Comparison of ENCODE assay signal across 16 mouse cellular contexts in the genomic region with DNA sequence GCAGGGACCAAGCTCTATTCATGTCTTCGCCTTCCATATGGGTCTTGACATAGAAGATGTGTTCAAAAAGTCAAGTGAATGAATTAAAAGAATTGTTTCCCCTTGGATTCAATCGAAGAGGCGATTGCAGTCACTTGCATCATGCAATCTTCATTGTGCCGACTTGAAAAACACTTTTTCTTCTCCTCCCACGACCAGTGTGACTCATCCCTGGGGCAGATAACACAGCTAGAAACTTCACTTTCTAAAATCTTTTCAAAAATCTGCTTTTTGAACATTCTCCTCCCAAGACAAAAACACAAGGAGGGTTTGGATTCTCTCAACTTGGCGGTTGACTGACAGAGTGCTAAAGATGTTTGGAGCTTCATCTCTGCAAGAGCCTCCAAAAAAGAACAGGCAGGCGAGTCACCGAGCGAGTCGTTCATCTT.
DNase-seq lines count a peak whose midpoint lies in the region; TF ChIP-seq lines count a peak whose summit lies in the region.
"Had no signal": no experiment of that assay in that cellular context is flagged by ENCODE, and none has a peak within 500 bp of the region (broad histone marks: within the 10 kb centered on the region; RNA-seq: fewer than 3 reads in every experiment).

No protein-coding gene starts in this region.

- no peak for TF ChIP-seq POLR2A in olfactory bulb, adult 2 months (IDR thresholded peaks at IDR 0.05; ENCODE audit: insufficient read depth, low read depth, low read length)

- TF ChIP-seq CTCF in olfactory bulb, adult 2 months (IDR thresholded peaks at IDR 0.05; ENCODE audit: insufficient read depth, low read depth, low read length): no peak

- H3K4me1 ChIP-seq in olfactory bulb, adult 2 months (ENCODE audit: control insufficient read depth, insufficient read depth, low read length): peaks cover 17% of the 10 kb centered on the region
- H3K4me1 ChIP-seq: heart, embryonic 15.5 days; limb, embryonic 13.5 days had no signal

- no peak overlapping the region for H3K4me3 ChIP-seq in olfactory bulb, adult 2 months (ENCODE audit: insufficient read depth, low read depth, low read length)
- H3K4me3 ChIP-seq: heart, embryonic 15.5 days; hindbrain, embryonic 15.5 days; limb, embryonic 13.5 days had no signal

- WGBS in olfactory bulb, adult 2 months: 42% methylated on average over 10 of the region's 10 CpGs

- H3K27ac ChIP-seq in olfactory bulb, adult 2 months (ENCODE audit: insufficient read depth, low read depth, low read length): peak overlapping the region; percentile 71
- H3K27ac ChIP-seq: heart, embryonic 15.5 days; hindbrain, embryonic 15.5 days; limb, embryonic 13.5 days; stomach, postnatal 0 days had no signal

- DNase-seq in adrenal gland, postnatal 36 days: peak; percentile 50 to 53
- no peak for DNase-seq in adrenal gland, adult 8-10 months
- peak; percentile 84 for DNase-seq in right cerebral cortex, adult 18-20 months
- no peak for DNase-seq in right cerebral cortex, postnatal 14 days
- peak; percentile 91 for DNase-seq in NIH3T3 (ENCODE audit: low read depth)
- DNase-seq in kidney, postnatal 14 days: no peak
- DNase-seq in urinary bladder, postnatal 4 days (ENCODE audit: low spot score in 2 of 2): no peak
- DNase-seq: cerebellum, adult 2 months; gastrocnemius, postnatal 36 days; kidney, adult 2 months; lung, embryonic 14.5 days had no signal

Comparison
In these comparisons a context has a peak if more than half of its experiments do, and no peak if none do; other contexts are left out.
1. DNase-seq: peak in adrenal gland, postnatal 36 days (2 of 2), right cerebral cortex, adult 18-20 months (single experiment) and NIH3T3 (single experiment); none in adrenal gland, adult 8-10 months (single experiment), right cerebral cortex, postnatal 14 days (single experiment), kidney, postnatal 14 days (single experiment) and urinary bladder, postnatal 4 days (0 of 2).